Mouse (Mus musculus) left cerebral cortex, postnatal 25 days (tissue): ENCODE data around the gene Plet1. TPM values are rescaled to one million over a fixed set of nuclear protein-coding genes. Genes with fewer than 3 reads are reported as not detected.

Experiments
- DNase-seq, 2 experiments: peaks; one replicate each; pipeline ENCODE4 v3.0.0; 2022; ENCODE audit warnings: low spot score in 2 of 2, mixed read lengths in 1 of 2
- intact Hi-C: fragments of 180-260 bp; cut with DNase I; formaldehyde crosslinking; loops from one replicate; pipeline ENCODE4 v1.15.1; 2025
- total RNA-seq, 2 experiments: library from RNA; stranded (reverse); gene quantifications; 2 replicates each; pipeline ENCODE4 v1.2.3; 2021

The Plet1 gene
- total RNA-seq = under 1 TPM in 1 of 2 experiments, not detected in 1; 0.21 TPM

DNA sequence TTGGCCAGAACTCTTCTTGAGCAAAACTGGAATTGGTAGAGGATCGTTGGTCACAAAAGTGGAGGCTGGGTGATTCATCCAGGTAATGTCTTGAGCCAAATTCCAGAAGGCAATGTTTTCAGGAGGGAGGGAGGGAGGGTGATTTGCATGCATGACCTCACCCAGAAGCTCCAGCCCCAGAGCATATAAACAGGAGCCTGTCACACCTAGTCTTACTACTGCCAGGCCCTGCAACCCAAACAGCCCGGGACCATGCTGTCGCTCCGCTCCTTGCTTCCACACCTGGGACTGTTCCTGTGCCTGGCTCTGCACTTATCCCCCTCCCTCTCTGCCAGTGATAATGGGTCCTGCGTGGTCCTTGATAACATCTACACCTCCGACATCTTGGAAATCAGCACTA is at the start of gene Plet1:
Gene Plet1, plus strand, starts transcription at position 215 of the 400 bp plus-strand sequence.
- intact Hi-C loops = no loop called here
- no peak for DNase-seq

DNA sequence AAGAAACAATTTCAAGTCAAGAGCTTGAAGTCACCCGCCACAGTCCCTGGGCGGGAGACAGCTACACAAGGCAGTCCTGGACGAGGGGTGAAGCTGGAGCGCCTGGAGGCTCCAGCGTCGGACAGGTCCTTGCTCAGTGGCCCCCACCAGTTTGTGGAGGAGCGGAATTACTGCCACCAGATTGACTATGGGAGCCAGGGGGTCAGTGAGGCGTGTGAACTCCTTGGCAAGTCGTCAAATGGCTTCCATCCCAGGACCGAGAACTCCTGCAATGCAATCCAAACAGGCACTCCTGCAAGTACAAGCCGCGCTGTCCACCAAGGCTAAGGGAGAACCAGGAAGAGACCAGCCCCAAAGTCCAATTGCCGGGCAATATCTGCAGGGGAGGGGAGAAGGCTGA is 45.3 kb upstream of the Plet1 start:
- DNase-seq = peak in 1 of 2 experiments; percentile 34
- intact Hi-C loops = no loop called here

DNA sequence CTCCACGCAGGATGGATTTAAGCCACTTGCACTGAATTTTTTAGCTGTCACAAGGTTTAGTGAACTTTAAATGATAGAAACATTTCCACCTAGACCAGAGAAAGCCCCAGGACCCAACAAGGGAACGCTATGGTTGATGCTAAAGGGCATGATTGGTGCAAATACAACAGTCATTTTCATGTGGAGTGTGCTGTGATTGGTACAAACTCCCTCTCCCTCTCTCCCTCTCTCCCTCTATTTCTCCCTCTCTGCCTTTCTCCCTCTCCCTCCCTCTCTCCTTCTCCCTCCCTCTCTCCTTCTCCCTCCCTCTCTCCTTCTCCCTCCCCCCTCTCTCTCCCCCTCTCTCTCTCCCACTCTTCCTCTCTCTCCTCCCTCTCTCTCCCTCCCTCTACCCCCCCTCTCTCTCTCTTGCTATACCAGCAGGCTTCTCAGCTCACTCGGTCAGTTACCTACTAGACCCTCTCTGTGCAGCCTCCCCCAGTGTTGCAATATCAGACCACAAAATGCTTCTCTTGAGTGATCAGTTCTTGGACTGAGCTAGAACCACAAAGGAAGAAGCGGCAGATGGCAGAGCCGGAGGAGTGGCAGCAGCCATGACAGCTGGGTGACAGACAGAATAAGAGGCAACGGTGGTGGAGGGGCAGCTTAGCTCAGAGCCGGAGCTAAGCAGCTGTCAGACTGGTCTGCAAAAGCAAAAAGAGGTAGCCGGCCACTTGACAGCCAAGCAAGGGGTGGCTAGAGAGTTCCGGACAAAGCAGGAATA is 42.7 kb upstream of the Plet1 start:
- intact Hi-C loops = loop anchor here (2.0 kb wide), 1 partner anchor 77 kb away; the partner anchor contains the start of gene Pts
- peak; percentile 45 to 51 for DNase-seq

DNA sequence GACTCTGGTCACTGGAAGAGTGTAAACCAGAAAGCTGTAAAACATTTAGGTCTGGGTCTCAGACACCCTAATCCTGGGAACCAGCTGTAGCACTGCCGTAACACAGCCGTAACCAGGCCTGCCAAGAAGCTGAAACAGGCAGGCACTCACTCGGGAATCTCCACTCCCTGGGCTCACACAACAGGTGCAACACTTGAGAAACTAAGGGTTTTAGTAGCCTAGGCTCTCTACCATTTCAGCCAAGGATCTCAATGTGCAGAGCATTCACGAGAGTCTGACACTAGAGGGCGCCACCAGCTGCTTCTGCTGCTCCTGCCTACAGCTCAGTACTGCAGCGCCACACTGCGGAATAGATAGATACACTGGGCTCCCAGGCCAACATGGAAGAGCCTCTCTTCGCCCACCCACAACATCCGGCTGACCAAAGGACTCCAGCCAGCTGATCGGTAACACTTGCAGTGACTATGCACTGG is 42.0 kb upstream of the Plet1 start:
- peak; percentile 84 to 89 for DNase-seq
- intact Hi-C loops = loop anchor here (2.0 kb wide), 1 partner anchor 76 kb away; the partner anchor contains the start of gene Pts

DNA sequence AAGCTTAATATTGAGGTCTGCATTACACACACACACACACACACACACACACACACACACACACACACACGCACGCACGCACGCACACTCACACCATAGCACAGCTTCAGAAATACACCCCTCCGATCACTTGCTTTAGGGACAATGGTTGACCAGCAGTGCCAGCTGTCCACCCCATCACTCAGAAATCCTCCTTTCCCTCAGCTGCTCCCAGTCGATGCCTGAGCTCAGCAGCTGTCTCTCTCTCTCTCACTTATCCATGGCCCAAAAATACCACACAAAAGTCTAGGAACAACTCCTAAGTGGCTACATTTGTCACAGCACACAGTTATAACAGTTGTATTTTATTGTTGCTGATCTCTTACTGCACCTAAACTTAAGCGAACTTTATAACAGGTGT is 36.7 kb upstream of the Plet1 start:
- intact Hi-C loops = no loop called here
- no peak for DNase-seq

DNA sequence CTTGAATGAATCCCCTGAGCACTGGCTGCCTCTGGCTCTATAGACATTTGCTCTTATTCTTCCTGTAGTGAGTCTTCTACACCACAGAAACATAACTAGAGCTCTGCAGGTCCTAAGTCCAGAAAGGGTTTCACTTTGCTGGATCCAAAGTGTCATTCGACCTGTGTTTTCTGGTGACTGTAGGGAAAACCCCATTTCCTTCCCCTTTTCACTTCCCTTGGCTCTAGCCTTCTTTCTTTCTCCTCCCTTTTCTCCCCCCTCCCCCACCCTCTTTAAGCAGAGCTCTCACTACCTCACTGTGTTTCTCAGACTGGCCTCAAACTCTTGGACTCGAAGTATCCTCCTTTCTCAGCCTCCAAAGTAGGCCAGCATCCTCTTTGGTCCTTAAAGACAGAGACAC is 34.8 kb upstream of the Plet1 start:
- intact Hi-C loops = no loop called here
- no peak for DNase-seq

DNA sequence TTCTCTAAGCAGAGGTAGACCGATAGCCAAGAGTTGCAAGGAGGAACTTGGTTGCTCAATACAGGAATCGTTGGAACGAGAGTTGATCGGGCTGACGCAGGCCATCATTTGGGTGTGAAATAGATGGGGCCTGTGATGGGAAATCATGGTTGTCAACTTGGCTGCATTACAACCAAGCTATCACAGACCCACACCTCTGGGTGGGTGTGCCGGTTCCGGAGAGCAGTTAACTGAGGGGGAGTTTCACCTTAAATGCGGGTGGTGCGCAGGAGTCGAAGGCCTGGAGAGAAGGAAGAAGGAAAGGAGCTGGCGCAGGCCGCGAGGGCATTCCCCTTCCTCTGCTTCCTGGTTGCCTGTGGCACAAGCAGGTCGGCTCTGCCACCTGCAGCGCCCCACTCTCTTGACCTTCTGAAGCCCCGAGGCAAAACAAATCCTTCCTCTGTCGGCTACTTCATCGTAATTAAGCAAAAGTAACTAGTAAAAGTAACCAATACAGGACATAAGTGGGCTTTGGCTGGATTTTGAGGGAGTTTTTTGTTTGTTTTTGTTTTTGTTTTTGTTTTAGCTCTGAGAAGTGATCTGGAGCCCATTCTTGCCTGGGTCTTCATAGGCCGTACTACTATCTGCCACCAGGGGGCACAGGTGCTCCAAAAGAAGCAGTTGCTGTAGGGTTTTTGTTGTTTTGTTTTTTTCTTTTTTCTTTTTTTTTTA is 31.7 kb upstream of the Plet1 start:
- intact Hi-C loops = loop anchor here (1.0 kb wide), 1 partner anchor 66 kb away; the partner anchor contains the start of gene Pts
- peak; percentile 58 to 59 for DNase-seq

DNA sequence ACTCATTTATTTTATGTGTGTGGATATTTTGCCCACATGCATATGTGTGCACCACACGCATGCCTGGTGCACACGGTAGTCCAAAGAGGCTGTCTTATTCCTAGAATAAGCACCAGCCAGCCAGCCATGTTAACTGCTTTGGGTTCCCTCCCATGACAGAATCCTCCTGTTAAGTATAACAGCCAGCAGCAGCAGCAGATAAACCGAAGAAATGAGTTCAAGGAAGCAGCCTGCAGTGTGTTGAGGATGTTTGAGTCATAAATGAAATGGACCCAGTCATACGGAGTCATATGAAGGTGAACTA is 31.2 kb upstream of the Plet1 start:
- no peak for DNase-seq
- intact Hi-C loops = loop anchor here (1.0 kb wide), 1 partner anchor 65 kb away; the partner anchor contains the start of gene Pts

DNA sequence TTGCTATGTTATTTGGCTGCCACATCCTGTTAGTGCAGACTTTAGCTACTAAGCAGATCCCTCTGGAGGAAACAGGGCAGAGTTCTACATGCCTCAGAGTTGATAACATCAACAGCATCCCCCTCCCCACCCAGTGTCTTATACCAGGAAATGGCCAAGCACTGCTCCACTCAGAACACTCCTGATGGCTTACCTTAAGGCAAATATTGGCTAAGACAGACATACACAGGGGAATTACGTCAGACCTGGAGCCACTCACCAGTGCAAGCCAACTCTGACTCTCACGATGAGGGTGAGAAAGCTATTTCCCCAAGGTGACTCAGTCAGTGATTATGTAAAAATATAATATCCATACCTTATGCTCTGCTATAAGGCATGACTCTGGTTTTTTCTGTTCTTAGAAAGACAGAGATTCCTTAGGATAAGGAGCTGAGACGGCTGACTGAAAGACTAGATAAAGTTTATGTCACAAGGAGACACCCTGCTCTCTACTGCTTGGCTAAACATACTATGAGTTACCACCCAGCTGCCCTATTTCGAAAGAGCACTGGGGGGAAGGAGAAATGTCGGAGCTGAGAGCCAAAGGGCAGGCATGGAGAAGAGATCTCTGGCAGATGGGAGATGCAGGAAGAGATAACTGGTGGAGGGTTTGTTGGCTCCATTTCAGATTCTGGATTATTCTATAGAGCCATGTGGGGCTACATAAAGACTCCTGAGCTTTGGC is 23.8 kb upstream of the Plet1 start:
- intact Hi-C loops = no loop called here
- DNase-seq = no peak

DNA sequence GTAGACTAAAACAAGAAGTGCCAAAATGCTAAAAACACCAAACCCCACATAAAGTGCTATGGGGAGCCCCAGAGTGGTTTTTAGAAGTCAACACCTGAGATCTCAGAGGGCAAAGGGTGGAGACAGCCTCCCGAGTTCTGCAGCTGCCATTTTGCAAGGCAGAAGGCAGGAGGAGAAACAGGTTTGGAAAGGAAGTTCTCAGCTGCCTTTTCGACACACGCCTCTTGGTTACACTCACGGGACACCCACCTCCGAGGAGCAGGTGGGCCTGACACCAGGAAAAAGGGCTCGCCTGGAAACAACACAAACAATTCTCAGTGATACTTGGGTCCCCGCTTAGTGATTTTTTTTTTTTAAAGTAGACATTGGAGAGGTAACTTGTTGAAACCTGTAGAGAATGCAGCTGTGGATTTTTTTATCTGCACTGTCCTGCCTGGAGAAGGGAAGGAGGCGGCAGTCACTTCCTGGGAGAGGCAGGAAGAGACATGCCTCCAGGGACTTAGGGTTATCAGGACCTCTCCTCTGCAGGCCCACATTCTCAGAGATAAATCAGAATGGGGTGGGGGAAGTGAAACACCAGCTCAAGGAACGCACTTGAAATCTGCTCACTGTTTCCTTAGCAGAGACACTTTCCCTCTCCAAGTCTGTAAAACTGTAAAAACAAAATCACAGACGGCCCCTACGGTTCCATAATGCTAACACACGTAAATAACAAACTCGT is 23.0 kb upstream of the Plet1 start:
- DNase-seq = no peak
- intact Hi-C loops = no loop called here

DNA sequence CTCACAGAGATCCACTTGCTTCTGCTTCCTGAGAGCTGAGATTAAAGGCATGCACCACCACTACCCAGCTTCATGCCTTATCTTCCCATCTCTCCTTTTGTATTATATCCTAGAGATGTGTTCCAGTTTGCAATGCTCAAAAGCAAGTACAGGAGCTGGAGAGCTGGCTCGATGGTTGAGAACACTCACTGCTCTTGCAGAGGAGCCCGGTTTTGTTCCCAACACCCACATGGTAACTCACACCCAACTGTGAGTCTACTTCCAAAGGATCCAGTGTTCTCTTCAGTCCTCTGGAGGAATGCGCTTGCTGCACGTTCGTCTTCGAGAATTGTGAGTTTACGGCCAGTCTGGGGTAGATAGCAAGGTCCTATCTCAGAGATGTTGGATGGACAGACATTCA is 19.0 kb upstream of the Plet1 start:
- peak in 1 of 2 experiments; percentile 35 for DNase-seq
- intact Hi-C loops = no loop called here

DNA sequence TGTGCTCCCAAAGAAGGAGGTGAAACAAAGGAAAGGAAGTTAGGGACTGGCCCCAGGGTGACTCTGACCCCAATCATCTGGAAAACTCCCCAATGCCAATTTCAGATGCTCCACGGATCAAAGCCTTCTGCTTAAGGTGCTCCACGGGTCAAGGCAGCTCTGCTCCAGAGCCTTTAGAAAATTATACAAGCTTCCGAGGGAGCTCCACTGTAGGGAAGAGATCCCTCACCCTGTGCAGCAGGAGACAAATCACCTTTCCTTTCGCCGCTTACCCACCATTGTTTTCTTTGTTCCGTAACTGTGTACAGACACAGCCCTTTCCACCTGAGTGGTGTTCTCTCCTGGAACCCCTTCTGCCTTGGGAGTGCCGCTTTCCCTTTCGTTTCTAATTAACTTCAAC is 18.6 kb upstream of the Plet1 start:
- no peak for DNase-seq
- intact Hi-C loops = no loop called here

DNA sequence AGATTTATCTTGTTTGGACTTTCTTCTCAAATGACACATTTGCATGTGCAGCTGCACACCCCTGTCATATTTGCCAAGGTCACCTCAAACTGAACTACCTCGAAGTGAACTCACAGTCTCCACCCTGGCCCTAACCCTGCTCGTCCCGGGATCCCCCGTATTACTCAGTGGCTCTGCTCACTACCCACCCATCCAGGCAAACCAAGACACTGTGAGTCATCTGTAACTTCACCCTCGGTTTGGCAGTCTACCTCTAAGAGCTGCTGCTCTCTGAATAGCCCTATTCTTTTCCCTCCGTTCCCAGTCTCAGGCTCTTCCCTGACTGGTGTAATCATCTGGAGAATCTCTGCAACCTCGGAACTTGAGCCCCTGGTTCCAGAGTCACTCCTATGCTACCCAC is 17.7 kb upstream of the Plet1 start:
- DNase-seq = peak in 1 of 2 experiments; percentile 13
- intact Hi-C loops = no loop called here

DNA sequence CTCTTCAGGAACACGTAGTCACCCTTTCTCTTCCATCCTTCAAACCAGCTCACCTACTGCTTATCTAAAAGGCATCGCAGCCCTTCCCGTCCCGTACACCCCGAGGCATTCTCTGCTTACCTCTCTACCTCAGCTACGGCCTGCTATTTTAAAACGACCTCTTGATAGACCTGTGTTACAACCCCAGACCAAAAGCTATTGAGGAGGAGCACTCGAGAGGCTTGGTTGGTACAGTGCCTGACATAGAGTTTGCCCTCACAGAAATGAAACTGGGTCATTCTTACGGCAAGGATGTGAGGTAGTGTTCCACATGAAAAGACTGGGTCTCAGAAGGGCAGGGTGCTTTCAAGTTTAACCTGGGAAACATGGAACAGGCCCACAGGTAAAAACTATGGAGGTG is 17.1 kb upstream of the Plet1 start:
- intact Hi-C loops = no loop called here

DNA sequence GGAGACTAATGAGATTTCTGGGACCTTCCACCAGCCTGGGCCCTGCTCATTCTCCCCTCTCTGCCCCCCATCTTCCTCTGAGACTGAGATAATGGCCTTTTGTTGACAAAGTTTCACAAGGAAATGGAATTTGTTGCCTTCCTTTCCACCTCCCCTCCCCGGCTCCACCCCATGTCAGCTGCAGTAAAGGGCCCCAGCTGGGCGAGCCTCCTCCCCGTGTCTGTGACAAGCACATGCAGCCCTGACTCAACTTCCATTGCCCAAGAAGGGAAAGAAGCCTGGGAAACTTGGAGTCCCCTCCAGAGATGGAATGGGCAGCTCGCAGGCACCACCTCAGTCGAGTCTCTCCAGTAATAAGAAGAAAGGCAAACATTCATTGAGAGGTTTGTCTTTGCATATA is 15.5 kb upstream of the Plet1 start:
- DNase-seq = no peak
- intact Hi-C loops = no loop called here

More for the DNA sequence above, 17.1 kb upstream of the Plet1 start:
- no peak for DNase-seq

DNA sequence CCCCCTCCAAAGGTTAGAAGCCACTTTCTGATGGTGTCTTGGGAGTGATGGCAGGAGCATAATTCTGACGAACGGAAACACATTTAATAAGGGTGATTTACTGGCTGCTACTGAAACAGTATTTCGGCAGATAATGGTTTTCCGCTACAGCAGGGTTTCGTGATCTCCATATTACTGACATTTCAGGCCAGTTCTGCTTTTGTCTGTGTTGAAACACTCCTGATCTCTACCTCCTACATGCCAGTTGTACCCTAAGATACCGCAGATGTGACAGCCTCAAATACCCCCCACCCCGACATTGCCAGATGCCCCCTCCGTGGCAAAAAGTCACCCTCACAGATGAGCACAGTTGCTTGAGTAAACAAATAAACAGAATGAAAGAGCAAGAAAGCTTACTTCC is 14.8 kb upstream of the Plet1 start:
- intact Hi-C loops = no loop called here
- DNase-seq = no peak

DNA sequence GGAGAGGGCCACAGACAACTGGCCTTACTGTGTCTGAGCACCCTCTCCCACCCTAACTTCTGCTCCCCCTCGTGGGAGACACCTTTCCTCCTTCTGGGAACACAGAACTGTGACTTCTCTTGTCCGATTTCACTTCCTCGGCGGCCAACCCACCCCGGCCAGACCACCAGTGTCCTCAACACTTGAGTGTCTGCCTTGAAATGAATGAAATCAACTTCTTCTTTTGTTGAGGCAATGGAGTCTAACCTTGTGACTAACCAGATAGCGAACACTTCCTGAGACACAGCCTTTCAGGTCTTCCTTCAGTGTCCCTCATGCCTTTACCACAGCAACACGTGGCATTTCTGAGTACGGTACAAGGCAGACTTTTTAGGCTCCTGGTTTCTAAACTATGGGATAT is 11.6 kb upstream of the Plet1 start:
- DNase-seq = no peak
- intact Hi-C loops = no loop called here

DNA sequence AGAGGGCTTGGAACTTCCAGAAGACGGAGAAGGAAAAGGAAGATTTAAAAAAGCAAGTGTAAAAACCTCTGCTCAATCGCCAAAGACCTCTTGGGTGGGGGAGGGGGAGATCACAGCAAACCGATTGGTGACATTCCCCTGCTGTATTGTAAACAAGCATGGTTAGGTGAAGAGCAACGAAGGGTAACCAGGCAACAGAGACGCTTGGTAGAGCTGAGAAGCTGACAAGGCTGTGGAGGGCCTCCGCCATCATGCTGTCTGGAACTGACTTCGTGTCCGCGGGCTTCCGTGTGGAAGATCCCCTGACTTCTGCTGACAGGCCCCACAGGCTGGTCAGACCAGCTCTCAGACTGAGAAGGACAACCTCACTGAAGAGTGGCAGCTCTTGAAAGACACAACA is 8.8 kb upstream of the Plet1 start:
- intact Hi-C loops = no loop called here
- DNase-seq = no peak

DNA sequence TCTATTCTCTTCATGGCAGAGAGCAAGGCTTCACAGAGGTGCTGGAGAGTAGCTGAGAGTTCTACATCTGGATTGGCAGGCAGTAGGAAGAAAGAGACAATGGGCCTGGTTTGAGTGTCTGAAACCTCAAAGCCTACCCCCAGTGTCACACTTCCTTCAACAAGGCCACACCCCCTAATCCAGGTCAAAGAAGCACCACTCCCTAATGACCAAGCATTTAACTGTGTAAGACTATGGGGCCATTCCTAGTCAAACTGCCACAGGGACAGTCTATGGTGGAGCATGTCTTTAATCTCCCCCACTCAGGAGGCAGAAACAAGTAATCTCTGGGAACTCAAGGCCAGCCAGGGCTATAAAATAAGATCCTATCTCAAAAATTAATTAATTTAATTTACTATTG is 3.5 kb upstream of the Plet1 start:
- intact Hi-C loops = no loop called here
- no peak for DNase-seq

DNA sequence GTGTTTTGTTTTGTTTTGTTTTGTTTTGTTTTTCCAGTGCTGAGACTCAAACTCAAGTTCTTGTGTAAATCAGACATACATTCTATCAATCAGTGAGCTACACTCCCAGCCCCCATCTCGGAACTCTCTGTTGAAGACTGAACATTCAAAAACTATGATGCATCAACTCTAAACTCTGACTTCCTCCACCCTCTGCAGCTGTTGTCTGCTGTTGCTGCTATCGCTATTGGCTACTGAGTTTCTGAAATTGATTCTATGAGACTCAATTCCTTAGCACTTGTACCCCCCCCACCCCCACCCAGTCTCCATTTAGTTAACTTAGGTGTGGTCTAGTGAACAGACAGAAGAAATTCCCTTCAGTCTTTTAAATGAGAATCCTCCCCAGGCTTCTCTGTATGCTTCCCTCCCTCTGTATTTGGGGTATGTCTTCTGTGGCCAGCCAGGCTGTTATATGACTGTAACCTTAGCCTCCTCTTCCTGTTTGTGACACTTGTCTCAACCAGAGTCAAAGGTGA is 2.7 kb upstream of the Plet1 start:
- intact Hi-C loops = no loop called here
- no peak for DNase-seq
